Mouse (Mus musculus) stomach, embryonic 14.5 days (tissue): ENCODE results near the gene Ralgapa1. TPM values are rescaled to one million over a fixed set of nuclear protein-coding genes. Genes with fewer than 3 reads are reported as not detected.
"Not testable (repeated sequence)": the region's sequence is repeated elsewhere in the genome, so short reads cannot be mapped to it uniquely, and the experiment has no call there.

Source experiments
- ATAC-seq: fragments of 200-750 bp; cut with Nextera tagmentation; 2 replicates; pipeline ENCODE4 v1.8.0; 2017; ENCODE audit warnings: low read depth, moderate TSS enrichment; ENCODE audit not compliant: insufficient number of reproducible peaks, insufficient read depth, low FRiP score
- H3K27ac ChIP-seq: fragments of 300-500 bp; sonication (generic); 2 replicates; pipeline ENCODE4 v1.5.1; 2014; ENCODE audit warnings: mild to moderate bottlenecking, low read length, moderate library complexity, mixed read lengths
- H3K27me3 ChIP-seq: fragments of 300-500 bp; sonication (generic); 2 replicates; pipeline ENCODE4 v1.6.1; 2014; ENCODE audit warnings: low read length, control low read depth, mixed read lengths; ENCODE audit not compliant: control insufficient read depth, insufficient read depth
- H3K36me3 ChIP-seq: fragments of 300-500 bp; sonication (generic); 2 replicates; pipeline ENCODE4 v1.6.1; 2014; ENCODE audit warnings: mild to moderate bottlenecking, control low read depth, low read length, moderate library complexity, mixed read lengths; ENCODE audit not compliant: control insufficient read depth, insufficient read depth
- H3K4me1 ChIP-seq: fragments of 300-500 bp; sonication (generic); 2 replicates; pipeline ENCODE4 v1.6.1; 2014; ENCODE audit warnings: low read length, control low read depth, mixed read lengths; ENCODE audit not compliant: control insufficient read depth, insufficient read depth
- H3K4me2 ChIP-seq: fragments of 300-500 bp; sonication (generic); replicated peaks from 2 replicates; pipeline ENCODE4 v1.6.1; 2014; ENCODE audit warnings: low read depth, low read length, control low read depth
- H3K4me3 ChIP-seq: fragments of 300-500 bp; sonication (generic); 2 replicates; pipeline ENCODE4 v1.5.1; 2014; ENCODE audit warnings: low read depth, low read length, control low read depth
- H3K9ac ChIP-seq: fragments of 300-500 bp; sonication (generic); replicated peaks from 2 replicates; pipeline ENCODE4 v1.6.1; 2014; ENCODE audit warnings: low read depth, mild to moderate bottlenecking, control low read depth, low read length, moderate library complexity, mixed read lengths
- H3K9me3 ChIP-seq: fragments of 300-500 bp; sonication (generic); 2 replicates; pipeline ENCODE4 v1.6.1; 2016; ENCODE audit warnings: low read depth, low read length, control low read depth; ENCODE audit not compliant: control insufficient read depth
- WGBS: fragments of 180-500 bp; shearing (Covaris S2); extraction: QIAGEN DNeasy Blood & Tissue Kit; methylation state at CpG from one replicate; pipeline ENCODE4 v1.1.7; 2014; 5-methylcytosine and 5-hydroxymethylcytosine counted together
- polyA plus RNA-seq: library from polyadenylated mRNA; unstranded; fragments of >200 nt; fragmentation: Nextera tagmentation; extraction: Ambion mirVana; gene quantifications from 2 replicates; pipeline ENCODE4 v1.2.1, GENCODE M21; 2014

Gene Ralgapa1
- polyA plus RNA-seq, 1 experiment from 2014 or later = 26.0 TPM

- Histone ChIP-seq H3K4me2 (peak overlapping the region; percentile 81), H3K27me3 (peaks cover 38% of the 10 kb centered on the region), H3K4me3 (peak overlapping the region; percentile 40), H3K9me3 (no peaks in the 10 kb centered on the region; the same call in 1 of the 2 replicates), H3K27ac (no peak overlapping the region), H3K4me1 (peaks cover 14% of the 10 kb centered on the region; the same call in 1 of the 2 replicates), H3K9ac (no peak overlapping the region), H3K36me3 (no peaks in the 10 kb centered on the region)
- ATAC-seq = peak; percentile 66; the same call in 1 of the 2 replicates
- WGBS = 5% methylated on average over 42 of the region's 42 CpGs
These were observed 220.4 kb downstream of the Ralgapa1 start for GRCm38 (mm10) chr12:55600503-55600994.

GRCm38 (mm10) chr12:55599639-55600502 lies 221.1 kb downstream of the Ralgapa1 start:
- no peak overlapping the region for H3K9ac ChIP-seq
- no peaks in the 10 kb centered on the region for H3K36me3 ChIP-seq
- no peak overlapping the region for H3K27ac ChIP-seq
- peak overlapping the region; percentile 40 for H3K4me3 ChIP-seq
- WGBS = under 1% methylated on average over 107 of the region's 109 CpGs
- H3K4me1 ChIP-seq = peaks cover 14% of the 10 kb centered on the region; the same call in 1 of the 2 replicates
- no peaks in the 10 kb centered on the region; the same call in 1 of the 2 replicates for H3K9me3 ChIP-seq
- ATAC-seq = peak; percentile 87
- H3K4me2 ChIP-seq = peak overlapping the region; percentile 81
- H3K27me3 ChIP-seq = peaks cover 38% of the 10 kb centered on the region

GRCm38 (mm10) chr12:55598887-55599561 lies 221.9 kb downstream of the Ralgapa1 start, which contains the start of gene Insm2:
Insm2 (plus strand) TSS chr12:55599427.
- Histone ChIP-seq H3K27me3 (peaks cover 38% of the 10 kb centered on the region), H3K27ac (no peak within 1 kb of the TSS), H3K36me3 (no peaks in the 10 kb centered on the region), H3K4me2 (peak within 1 kb of the TSS; percentile 81), H3K4me1 (peaks cover 14% of the 10 kb centered on the region; the same call in 1 of the 2 replicates), H3K9me3 (no peaks in the 10 kb centered on the region; the same call in 1 of the 2 replicates), H3K4me3 (peak within 1 kb of the TSS; percentile 40), H3K9ac (no peak within 1 kb of the TSS)
- 2% methylated on average over 75 of the region's 77 CpGs for WGBS
- peak; percentile 74; the same call in 1 of the 2 replicates for ATAC-seq

- Histone ChIP-seq H3K9me3 (no peaks in the 10 kb centered on the region; the same call in 1 of the 2 replicates), H3K4me1 (peaks cover 14% of the 10 kb centered on the region; the same call in 1 of the 2 replicates), H3K4me2 (peak overlapping the region; percentile 81), H3K4me3 (peak overlapping the region; percentile 40), H3K27me3 (peaks cover 38% of the 10 kb centered on the region), H3K27ac (no peak overlapping the region), H3K9ac (no peak overlapping the region), H3K36me3 (no peaks in the 10 kb centered on the region)
- WGBS = 9% methylated on average over 7 of the region's 7 CpGs
- no peak for ATAC-seq
These were observed 222.5 kb downstream of the Ralgapa1 start for GRCm38 (mm10) chr12:55598537-55598886.

- H3K4me2 ChIP-seq, H3K27me3 ChIP-seq, H3K4me1 ChIP-seq, H3K4me3 ChIP-seq, H3K27ac ChIP-seq, H3K36me3 ChIP-seq, H3K9me3 ChIP-seq, H3K9ac ChIP-seq, ATAC-seq: not testable (repeated sequence)
- 62% methylated on average over 9 of the region's 9 CpGs for WGBS
These were observed 234.0 kb downstream of the Ralgapa1 start for GRCm38 (mm10) chr12:55586936-55587335.

GRCm38 (mm10) chr12:55573794-55574193 lies 247.2 kb downstream of the Ralgapa1 start:
- ATAC-seq = no peak
- Histone ChIP-seq H3K9ac (no peak overlapping the region), H3K4me1 (no peaks in the 10 kb centered on the region), H3K27ac (no peak overlapping the region), H3K4me3 (no peak overlapping the region), H3K4me2 (no peak overlapping the region), H3K9me3 (no peaks in the 10 kb centered on the region), H3K36me3 (no peaks in the 10 kb centered on the region), H3K27me3 (no peaks in the 10 kb centered on the region)
- WGBS = 7% methylated on average over 6 of the region's 6 CpGs

- Histone ChIP-seq H3K36me3 (no peaks in the 10 kb centered on the region), H3K4me1 (no peaks in the 10 kb centered on the region), H3K27ac (no peak overlapping the region), H3K4me3 (no peak overlapping the region), H3K4me2 (no peak overlapping the region), H3K9ac (no peak overlapping the region), H3K27me3 (no peaks in the 10 kb centered on the region), H3K9me3 (no peaks in the 10 kb centered on the region)
- no peak for ATAC-seq
These were observed 247.9 kb downstream of the Ralgapa1 start for GRCm38 (mm10) chr12:55573089-55573488.

GRCm38 (mm10) chr12:55571661-55572060 lies 249.3 kb downstream of the Ralgapa1 start:
- Histone ChIP-seq H3K27me3 (no peaks in the 10 kb centered on the region), H3K4me1 (no peaks in the 10 kb centered on the region), H3K9me3 (no peaks in the 10 kb centered on the region), H3K36me3 (no peaks in the 10 kb centered on the region), H3K27ac (no peak overlapping the region), H3K4me2 (no peak overlapping the region), H3K9ac (no peak overlapping the region), H3K4me3 (no peak overlapping the region)
- no peak for ATAC-seq
- 83% methylated on average over 10 of the region's 10 CpGs for WGBS
